Mouse (Mus musculus): ENCODE data around the gene Gpr4.

Gpr4 gene

DNA sequence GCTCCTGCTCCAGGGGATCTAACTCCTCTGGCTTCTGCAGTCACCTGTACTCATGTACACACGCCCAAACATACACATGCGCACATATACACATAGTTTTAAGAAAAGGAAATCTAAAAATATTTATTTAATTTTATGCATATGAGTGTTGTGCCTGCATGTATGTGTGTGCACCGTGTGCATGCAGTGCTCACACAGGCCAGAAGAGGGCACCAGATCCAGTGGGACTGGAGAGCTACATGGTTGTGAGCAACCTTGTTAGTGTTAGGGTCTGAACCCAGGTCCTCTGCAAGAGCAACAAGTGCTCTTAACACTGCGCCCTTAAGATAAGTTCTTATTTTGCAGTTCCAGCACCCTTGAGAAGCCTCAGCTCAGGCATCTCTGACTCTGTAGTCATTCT, 17.7 kb upstream of the Gpr4 start:
- no peak for DNase-seq (ENCODE audit: low read depth, low spot score)

DNA sequence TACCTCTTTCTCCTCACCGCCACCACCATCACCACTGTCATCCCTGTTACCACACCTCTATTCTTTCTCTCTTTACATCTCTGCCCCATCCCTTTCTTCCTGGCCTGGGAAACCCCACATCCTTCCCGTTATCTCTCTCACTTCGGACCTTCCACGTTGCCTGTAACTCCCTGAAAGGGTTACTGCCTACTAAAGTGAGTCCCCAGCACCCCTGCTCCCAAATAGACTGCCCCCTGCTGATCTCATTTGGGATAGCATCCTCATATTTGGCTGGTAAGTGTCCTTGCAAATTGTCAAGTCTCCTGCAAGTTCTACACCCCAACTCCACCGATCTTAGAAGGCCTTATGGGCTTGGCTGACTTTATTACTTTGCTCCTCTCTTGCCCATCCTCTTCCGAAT, 15.7 kb upstream of the Gpr4 start:
- DNase-seq (ENCODE audit: low read depth, low spot score) = no peak

DNA sequence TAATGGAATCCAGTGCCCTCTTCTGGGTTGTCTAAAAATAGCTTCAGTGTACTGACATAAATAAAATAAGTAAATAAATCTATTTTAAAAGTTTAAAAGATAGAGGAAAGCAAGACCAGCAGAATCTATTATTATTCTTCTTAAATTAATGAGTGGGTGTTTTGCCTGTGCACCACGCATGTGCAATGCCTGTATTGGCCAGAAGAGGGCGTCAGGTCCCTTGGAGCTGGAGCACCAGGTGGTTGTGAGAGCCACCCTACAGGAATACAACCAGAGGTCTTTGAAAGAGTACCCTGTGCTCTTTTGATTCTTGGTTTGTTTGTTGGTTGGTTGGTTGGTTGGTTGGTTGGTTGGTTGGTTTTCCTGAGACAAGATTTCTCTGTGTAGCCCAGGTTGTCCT, 14.4 kb upstream of the Gpr4 start:
- DNase-seq (ENCODE audit: low read depth, low spot score) = no peak

DNA sequence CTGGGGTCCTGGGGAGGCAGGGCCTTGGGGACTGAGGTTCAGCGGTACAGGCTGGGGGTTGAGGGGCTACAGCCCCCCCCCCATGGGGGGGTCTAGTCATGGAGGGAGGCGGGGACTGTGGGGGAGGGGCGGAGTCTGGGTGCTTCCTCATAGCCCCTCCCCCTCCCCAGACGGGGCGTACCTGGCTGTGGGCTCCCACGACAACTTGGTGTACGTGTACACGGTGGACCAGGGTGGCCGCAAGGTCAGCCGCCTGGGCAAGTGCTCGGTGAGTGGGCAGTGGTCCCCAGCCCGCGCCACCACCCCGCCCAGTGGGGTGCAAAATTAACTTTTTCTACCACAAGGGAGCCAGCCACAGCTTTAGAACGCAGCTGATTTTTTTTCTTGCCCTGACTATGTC, 10.7 kb upstream of the Gpr4 start:
- DNase-seq (ENCODE audit: low read depth, low spot score) = no peak

DNA sequence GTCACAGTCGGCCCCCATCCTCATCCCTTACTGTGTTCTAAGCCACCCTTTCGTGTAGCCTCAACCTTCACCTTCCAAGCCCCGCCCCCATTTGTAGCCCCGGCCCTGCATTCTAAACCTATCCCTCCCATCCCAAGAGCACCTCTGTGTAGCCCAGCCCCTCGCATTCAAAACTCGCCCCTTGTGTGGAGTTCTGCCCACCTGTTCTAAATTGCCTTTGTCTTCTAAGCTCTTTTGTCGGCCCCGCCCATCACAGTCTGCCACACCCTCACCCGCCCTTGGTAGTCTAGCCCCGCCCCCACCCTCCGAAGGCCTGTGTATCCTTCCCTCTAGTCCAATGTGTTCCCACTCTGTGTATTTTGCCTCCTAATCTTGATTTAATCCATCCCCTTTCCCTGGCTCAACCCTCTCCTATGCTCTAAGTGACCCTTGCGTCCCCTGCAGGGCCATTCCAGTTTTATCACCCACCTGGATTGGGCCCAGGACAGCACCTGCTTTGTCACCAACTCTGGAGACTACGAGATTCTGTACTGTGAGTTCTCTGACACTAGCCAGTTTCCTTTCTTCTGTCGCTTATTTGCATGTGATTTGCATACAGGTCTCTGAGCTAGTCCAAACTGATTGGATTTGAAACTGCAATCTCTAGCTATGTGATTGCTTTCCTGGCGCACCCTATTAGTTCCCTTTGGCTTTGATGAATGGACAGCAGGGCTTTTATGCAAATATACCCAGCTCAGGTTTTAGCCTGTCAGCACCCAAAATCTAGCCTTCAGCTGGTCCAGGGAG, 10.1 kb upstream of the Gpr4 start:
- no peak for DNase-seq (ENCODE audit: low read depth, low spot score)

DNA sequence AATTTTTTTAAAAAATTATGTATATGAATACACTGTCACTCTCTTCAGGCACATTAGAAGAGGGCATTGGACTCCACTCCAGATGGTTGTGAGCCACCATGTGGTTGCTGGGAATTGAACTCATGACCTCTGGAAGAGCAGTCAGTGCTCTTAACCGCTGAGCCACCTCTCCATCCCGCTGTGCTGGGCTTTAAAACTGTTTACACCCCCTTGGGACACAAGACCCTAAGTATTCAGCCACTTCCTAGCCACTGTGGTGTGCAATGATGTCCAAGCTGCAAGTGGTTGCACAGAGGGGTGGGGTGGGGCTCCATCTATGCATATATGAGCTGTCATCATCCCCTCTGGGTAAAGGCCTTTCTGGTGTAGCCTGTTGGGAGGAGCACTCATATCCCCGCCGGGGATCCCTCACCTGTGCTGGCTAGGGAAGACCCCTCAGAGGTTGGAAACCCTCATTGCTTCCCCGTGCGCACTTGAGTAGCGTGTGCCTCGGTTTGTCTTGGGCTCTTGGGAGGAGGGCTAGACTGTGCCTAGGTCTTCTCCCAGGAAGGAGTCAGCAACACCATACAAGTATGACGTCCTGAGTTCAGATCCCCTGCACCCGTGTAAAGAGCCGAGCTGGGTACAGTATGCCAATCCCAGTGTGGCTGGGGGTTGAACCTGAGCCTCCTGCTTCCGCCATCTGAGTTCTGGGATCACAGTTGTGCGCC, 4.0 kb upstream of the Gpr4 start:
- DNase-seq (ENCODE audit: low read depth, low spot score) = no peak

DNA sequence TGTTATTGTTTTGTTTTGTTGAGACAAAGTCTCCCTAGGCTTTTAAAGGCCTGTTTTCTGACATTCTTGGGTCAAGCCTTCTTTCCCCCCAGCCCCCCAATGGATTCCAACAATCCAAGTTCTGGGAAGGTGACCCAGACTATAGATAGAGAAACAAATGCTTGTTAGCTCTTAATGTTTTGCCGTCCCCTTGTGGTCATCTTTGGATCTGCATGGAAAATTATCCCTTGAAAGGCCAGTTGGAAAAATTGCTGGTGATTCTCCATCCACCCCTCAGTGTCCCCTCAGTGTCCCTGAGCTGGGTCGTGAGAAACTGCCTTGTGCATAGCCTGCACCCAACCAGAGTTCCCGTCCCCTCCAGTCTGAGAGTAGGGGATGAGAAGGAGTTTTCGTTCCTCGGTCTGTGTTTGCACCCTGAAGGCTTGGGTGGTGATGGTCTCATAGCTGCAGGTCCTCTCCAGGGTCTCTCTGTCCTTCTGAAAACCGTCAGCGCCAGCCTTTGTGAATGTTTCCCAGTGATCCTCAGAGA, 3.3 kb upstream of the Gpr4 start:
- DNase-seq (ENCODE audit: low read depth, low spot score) = peak; percentile 70

DNA sequence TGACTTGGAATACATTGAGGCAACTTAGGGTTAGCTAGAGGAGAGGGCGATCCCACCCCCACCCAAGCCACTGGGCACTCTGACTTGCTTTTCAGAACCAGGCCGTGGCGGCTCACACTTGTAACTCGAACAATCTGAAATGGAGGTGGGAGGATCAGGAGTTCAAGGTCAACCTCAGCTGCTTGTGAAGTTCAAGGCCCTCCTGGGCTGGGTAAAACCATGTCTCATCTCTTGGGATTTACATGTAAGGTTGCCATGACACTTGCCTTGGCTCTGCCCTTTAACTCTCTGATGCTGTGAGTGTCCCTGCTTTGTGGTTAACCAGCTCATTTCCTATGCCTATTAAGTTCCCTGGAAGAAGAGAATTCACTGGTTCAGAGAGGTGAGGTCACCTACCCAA, 2.8 kb upstream of the Gpr4 start:
- DNase-seq (ENCODE audit: low read depth, low spot score) = no peak

DNA sequence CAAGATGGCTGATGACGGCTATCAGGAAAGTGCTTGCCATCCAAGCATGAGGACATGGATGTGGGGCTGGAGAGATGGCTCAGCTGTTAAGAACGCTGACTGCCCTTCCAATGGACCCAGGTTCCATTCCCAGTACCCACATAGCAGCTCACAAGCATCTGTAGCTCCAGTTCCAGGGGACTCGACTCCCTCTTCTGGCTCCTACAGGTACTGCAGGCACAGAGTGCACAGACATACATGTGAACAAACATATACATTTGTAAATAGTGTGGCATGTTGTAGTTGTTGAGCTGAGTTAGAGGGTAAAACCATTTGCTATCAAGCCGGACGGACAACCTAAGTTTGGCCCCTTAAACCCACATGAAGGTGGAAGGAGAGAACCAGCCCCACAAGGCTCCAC, 2.3 kb upstream of the Gpr4 start:
- DNase-seq (ENCODE audit: low read depth, low spot score) = no peak

DNA sequence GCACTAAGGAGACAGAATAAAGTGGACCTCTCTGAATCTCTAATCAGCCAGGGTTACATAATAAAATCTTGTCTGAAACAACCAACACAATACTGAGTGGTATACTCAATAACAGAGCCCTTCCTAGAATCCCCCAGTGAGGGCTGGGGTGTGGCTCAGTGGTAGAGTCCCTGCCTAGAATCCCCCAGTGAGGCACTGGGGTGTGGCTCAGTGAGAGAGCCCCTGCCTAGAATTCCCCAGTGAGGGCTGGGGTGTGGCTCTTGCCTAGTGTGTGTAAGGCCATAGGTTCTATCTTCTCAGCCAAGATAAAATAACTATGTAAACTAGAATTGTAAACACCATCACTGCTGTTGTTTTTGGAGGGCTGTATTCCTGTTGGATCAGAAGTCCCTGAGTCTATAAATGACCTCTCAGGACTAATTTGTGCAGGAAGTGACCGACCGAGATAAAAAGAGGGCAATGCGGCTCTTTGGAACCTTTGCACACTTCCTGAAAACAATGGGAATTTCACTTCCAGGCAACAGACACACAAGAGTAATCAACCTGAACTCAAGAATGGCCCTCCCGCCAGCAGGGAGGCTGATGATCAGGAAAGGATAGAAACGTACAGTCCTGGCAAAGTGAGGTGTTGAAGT, 1.2 kb upstream of the Gpr4 start:
- no peak for DNase-seq (ENCODE audit: low read depth, low spot score)

DNA sequence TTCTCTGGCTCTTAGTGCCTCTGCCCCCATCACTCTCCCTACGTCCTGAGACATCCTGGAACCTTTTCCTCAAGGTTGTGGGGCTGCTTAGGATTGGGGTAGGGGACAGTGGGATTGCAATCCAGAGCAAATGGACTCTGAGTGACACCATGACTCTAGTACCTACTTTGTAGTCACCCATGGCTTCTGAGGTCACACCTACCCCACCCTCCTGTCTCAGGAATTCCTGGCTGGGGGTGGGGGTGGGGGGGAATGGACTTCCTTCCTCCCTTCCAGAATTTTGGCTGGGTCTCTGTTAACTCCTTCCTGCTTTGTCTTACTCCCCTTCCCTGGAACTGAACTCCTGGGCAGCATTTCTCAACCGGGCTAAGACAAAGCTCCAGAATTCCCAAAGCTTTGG, 1.0 kb downstream of the Gpr4 start:
- DNase-seq (ENCODE audit: low read depth, low spot score) = no peak

DNA sequence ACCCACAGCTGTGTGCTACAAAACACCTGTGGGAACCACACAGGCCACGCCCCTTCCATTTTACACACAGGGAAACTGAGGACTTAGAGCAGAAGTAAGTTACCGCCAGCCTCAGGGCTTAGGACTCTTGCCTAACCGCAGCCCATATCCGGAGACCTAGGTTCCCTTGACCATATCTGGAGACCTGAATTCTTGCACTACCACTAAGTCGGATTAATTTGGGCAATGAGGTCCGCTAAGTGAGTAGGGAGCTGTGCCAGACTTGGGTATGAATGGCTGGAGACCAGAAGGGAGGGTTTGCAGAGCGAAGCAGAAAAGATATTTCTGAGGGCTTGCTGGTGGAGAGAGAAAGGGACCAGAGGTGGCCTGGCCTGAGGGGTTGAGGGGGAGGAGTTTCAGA, 2.0 kb downstream of the Gpr4 start:
- no peak for DNase-seq (ENCODE audit: low read depth, low spot score)

DNA sequence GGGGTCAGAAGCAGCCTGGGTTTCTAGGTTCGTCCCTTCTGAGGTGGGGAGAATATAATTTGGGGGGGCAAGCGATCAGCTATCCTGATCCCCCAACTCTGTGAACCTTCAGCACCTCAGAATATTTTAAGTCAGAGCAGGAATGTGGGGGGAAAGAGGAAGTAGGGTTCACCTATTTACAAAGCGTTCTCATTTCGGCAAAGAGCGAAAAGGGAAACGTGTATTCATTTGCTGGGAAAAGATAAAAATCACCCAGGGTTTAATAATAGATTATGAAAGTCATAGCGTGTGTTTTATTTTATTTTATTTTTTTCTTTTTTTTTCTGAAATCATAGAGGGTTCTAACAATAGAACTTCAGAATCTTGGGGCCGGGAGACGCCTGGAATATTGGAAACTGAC, 2.6 kb downstream of the Gpr4 start:
- DNase-seq (ENCODE audit: low read depth, low spot score) = no peak

DNA sequence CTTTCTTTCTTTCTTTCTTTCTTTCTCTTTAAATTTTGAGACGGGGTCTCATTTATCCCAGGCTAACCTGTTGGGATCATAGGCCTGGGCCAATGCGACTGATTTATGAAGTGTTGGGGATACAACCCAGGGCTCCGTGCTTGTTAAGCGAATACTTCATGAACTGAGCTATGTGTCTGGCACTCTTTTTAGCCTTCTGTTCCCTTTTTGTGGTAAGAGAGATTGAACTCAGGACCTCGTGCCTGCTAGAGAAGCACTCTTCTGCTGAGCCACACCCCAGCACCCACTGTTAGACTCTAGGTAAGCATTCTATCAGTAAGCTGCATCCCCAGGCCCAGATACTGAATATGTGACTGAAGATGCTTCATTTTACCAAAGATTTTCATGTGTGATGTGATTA, 5.2 kb downstream of the Gpr4 start:
- DNase-seq (ENCODE audit: low read depth, low spot score) = no peak

DNA sequence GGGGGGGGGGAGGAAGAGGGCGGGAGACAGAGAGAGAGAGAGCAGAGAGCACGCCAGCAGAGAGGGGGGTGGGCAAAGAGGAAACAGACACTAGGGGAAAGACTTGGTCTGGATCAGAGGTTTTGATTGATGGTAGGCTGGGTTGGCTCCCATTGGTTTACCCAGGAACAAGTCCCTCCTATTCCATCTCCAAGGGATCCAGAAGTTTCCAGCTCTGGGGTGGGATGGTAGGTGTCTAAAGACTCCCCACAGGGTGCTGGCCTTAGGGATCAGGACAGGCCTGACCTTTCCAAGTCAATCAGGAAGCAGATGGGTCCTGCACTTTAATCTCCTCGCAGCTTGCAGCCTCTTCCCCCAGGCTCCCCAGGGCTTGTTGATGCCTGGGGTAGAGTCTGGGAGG, 5.6 kb downstream of the Gpr4 start:
- DNase-seq (ENCODE audit: low read depth, low spot score) = no peak

DNA sequence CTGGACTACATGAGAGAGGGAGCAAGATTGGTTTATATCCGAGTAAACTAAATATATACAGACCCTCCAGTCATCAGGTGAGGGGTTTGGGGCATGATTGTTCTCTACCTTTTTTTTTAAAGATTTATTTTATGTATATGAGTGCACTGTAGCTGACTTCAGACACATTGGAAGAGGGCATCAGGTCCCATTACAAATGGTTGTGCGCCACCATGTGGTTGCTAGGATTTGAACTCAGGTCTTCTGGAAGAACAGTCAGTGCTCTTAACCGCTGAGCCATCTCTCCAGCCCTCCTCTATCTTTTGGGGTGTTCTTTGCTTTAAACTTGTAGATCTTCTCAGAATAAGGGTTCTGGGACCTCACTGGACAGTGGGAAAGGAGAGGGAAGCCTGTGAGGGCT, 7.7 kb downstream of the Gpr4 start:
- no peak for DNase-seq (ENCODE audit: low read depth, low spot score)

DNA sequence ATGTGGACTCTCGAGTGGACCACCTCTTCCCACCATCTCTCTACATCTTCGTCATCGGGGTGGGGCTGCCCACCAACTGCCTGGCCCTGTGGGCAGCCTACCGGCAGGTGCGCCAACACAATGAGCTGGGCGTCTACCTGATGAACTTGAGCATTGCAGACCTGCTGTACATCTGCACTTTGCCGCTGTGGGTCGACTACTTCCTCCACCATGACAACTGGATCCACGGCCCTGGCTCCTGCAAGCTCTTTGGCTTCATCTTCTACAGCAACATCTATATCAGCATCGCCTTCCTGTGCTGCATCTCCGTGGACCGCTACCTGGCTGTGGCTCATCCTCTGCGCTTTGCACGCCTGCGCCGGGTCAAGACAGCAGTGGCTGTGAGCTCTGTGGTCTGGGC, 9.9 kb downstream of the Gpr4 start:
- DNase-seq (ENCODE audit: low read depth, low spot score) = no peak

DNA sequence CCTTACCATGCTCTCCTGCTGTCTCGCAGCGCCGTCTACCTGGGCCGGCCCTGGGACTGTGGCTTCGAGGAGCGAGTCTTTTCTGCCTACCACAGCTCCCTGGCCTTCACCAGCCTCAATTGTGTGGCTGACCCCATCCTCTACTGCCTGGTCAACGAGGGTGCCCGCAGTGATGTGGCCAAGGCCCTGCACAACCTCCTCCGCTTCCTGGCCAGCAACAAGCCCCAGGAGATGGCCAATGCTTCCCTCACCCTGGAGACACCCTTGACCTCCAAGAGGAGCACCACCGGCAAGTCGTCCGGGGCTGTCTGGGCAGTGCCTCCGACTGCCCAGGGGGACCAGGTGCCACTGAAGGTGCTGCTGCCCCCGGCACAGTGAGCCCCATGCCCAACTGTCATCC, 10.5 kb downstream of the Gpr4 start:
- no peak for DNase-seq (ENCODE audit: low read depth, low spot score)

DNA sequence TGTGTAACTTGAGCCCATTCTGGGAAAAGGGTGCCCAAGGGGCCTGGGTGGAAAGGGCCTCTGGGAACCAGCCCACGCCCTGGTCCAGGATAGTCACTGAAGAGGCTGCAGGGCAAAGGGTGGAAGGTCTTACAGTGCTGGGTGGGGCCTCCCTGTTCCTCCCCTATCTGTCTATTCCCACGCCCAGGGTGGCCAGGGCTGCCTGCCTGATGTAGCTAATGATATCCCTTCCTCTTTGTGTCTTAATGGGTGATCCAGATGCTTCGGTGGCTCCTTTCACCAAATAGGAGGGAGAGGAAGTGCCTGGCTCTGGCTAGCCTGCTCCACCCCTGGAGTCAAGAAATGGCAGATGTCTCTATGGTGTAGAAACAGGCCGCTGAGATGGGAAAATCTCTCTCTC, 12.6 kb downstream of the Gpr4 start:
- no peak for DNase-seq (ENCODE audit: low read depth, low spot score)

DNA sequence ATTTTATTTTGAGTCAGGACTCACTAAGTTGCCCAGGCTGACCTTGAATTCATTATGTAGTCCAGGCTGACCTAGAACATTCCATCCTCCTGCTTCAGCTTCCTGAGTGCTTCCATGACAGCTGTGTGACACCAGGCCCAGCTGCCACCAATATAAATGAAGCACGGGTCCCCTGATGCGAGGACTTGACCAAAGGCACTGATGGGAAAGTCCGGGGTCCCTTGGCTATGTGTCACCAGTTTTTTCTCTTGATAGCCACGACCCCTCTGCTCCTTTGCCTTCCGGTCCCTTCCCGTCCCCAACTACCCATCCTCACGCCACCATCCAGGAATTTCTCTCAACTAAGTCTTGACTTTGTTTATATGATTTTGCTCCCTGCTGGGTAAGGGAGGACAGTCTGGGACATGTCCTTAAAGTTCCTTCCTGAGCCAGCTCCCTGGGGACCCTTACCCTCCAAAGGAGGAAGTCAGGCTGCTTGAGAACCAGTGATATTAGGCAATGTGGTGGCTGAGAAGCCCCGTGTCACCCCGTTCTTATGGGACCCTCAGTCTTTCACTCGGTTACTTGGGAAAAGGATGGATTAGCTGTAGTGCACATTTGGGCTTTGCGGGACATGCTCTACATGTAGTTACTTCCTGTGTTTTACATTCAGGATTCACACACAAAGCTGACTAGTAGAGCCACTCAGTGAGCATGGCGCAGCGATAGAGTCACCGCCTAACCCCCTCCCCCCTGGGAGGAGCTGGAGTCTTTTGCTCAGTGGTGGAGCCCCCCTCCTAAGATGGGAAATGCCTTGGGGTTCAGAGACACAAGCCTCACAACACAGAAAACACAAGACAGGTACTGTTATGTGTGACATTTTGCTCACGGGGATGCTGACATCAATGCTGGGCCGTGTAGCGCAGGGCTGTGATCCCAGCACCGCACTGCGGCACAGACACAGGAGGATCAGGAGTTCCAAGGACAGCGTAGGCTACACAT, 14.8 kb downstream of the Gpr4 start:
- DNase-seq (ENCODE audit: low read depth, low spot score) = no peak

Measured in retina, postnatal 7 days (tissue).